Mouse (Mus musculus) liver, embryonic 15.5 days (tissue): Measurements from ENCODE around the gene Olfr64. TPM values are rescaled to one million over a fixed set of nuclear protein-coding genes. Genes with fewer than 3 reads are reported as not detected.

Source experiments
- ATAC-seq: fragments of 200-750 bp; cut with Nextera tagmentation; 2 replicates; pipeline ENCODE4 v1.8.0; 2017; ENCODE audit warnings: moderate number of reproducible peaks, mild to moderate bottlenecking, moderate library complexity; ENCODE audit not compliant: insufficient read depth
- H3K27ac ChIP-seq: fragments of 300-500 bp; sonication (generic); replicated peaks from 2 replicates; pipeline ENCODE4 v1.5.1; 2015; ENCODE audit warnings: mild to moderate bottlenecking, inconsistent platforms
- H3K27me3 ChIP-seq: fragments of 300-500 bp; sonication (generic); 2 replicates; pipeline ENCODE4 v1.6.1; 2015; ENCODE audit warnings: mild to moderate bottlenecking, inconsistent platforms
- H3K36me3 ChIP-seq: fragments of 300-500 bp; sonication (generic); replicated peaks from 2 replicates; pipeline ENCODE4 v1.6.1; 2015; ENCODE audit warnings: moderate library complexity, mild to moderate bottlenecking, inconsistent platforms
- H3K4me1 ChIP-seq: fragments of 300-500 bp; sonication (generic); replicated peaks from 2 replicates; pipeline ENCODE4 v1.6.1; 2015; ENCODE audit warnings: inconsistent platforms
- H3K4me2 ChIP-seq: fragments of 300-500 bp; sonication (generic); 2 replicates; pipeline ENCODE4 v1.6.1; 2015; ENCODE audit warnings: moderate library complexity, mild to moderate bottlenecking, inconsistent platforms
- H3K4me3 ChIP-seq: fragments of 300-500 bp; sonication (generic); replicated peaks from 2 replicates; pipeline ENCODE4 v1.5.1; 2015; ENCODE audit warnings: mild to moderate bottlenecking, inconsistent platforms
- H3K9ac ChIP-seq: fragments of 300-500 bp; sonication (generic); 2 replicates; pipeline ENCODE4 v1.6.1; 2015; ENCODE audit warnings: moderate library complexity, mild to moderate bottlenecking, inconsistent platforms
- H3K9me3 ChIP-seq: fragments of 300-500 bp; sonication (generic); replicated peaks from 2 replicates; pipeline ENCODE4 v1.6.1; 2016; ENCODE audit warnings: inconsistent platforms
- WGBS: fragments of 180-500 bp; shearing (Covaris S2); methylation state at CpG from one replicate; pipeline ENCODE4 v1.1.7; 2015; ENCODE audit warnings: mixed read lengths; ENCODE audit not compliant: insufficient replicate concordance; 5-methylcytosine and 5-hydroxymethylcytosine counted together
- polyA plus RNA-seq: library from polyadenylated mRNA; unstranded; fragments of >200 nt; fragmentation: Nextera tagmentation; extraction: Ambion mirVana; gene quantifications from 2 replicates; pipeline ENCODE4 v1.2.1, GENCODE M21; 2015

The Olfr64 gene
- polyA plus RNA-seq, 1 experiment from 2014 or later: not detected

DNA sequence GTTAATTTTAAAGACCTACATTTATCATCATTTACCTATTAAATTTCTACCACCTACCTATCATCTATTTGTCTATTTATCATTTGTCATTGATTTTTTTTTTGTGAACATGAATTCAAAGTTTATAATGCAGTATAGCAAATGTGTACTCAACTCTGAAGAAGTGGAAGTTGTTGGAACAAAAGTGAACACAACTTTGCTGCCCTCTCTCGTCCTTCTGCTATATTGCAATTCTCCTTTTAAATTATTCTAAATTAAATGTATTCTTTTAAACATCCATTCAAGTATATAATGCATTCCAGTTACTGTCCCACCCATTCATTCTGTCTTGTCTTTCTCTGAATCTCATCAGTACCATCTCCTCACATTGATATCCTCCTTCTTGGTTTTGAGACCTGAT, 21.2 kb downstream of the Olfr64 start:
- H3K4me2 ChIP-seq: peak overlapping the region; percentile 48
- H3K9ac ChIP-seq: peak overlapping the region; percentile 48
- peaks cover 60% of the 10 kb centered on the region for H3K4me1 ChIP-seq
- no peaks in the 10 kb centered on the region for H3K27me3 ChIP-seq
- H3K27ac ChIP-seq: peak overlapping the region; percentile 92
- H3K4me3 ChIP-seq: no peak overlapping the region
- no peaks in the 10 kb centered on the region for H3K36me3 ChIP-seq
- WGBS: 0% methylated on average over 1 of the region's 1 CpGs
- no peak for ATAC-seq
- H3K9me3 ChIP-seq: no peaks in the 10 kb centered on the region

DNA sequence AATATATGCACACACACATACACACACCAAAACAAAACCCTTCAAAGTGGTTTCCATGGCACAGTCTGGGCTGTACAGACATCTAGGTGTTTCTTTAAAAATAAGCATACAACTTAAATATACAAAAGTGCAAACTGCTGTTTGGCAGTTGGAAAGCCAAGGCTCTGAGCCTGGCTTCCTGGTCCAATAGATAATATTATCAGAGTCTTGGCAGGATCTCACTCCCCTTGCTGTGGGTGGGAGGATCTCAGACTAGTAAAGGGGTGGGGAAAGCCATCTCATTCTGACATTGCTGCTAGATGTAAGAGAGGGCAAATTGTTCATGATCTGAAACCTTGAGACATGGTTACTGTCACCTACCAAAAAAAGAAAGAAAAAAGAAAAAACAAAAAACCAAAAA, 23.6 kb downstream of the Olfr64 start:
- no peaks in the 10 kb centered on the region for H3K27me3 ChIP-seq
- no peaks in the 10 kb centered on the region for H3K36me3 ChIP-seq
- H3K9ac ChIP-seq: peak overlapping the region; percentile 68
- H3K4me3 ChIP-seq: peak overlapping the region; percentile 32; the same call in 1 of the 2 replicates
- ATAC-seq: peak; percentile 87
- no peaks in the 10 kb centered on the region for H3K9me3 ChIP-seq
- H3K4me1 ChIP-seq: peaks cover 58% of the 10 kb centered on the region
- H3K27ac ChIP-seq: peak overlapping the region; percentile 99
- peak overlapping the region; percentile 59 for H3K4me2 ChIP-seq

DNA sequence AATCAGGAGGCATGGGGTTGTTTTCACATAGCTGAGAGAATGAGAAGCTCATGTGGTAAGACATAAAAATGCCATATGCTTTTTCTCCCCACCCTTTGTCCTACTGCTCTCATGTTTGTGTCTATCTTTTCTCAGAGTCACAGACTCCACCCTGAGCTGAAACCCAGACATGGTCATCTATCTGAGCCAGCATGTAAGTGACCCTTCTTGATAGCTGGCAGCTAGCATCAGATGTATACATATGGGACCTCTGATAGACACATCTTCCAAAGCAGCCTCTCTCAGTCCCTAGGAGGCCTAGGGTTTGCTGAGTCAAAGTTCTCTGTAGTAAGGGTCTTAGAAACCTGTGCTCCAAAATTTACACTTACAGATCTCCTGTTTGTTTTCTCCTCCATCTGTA, 28.6 kb downstream of the Olfr64 start:
- Histone ChIP-seq H3K27ac (peak overlapping the region; percentile 96), H3K4me3 (peak overlapping the region; percentile 23)

GRCm38 (mm10) chr7:103861531-103861930, 32.8 kb downstream of the Olfr64 start:
- WGBS: 44% methylated on average over 3 of the region's 3 CpGs
- Histone ChIP-seq H3K27ac (peak overlapping the region; percentile 95), H3K4me2 (peak overlapping the region; percentile 47), H3K9me3 (no peaks in the 10 kb centered on the region), H3K27me3 (no peaks in the 10 kb centered on the region), H3K4me3 (no peak overlapping the region), H3K36me3 (no peaks in the 10 kb centered on the region), H3K9ac (peak overlapping the region; percentile 61), H3K4me1 (peaks cover 62% of the 10 kb centered on the region)
- ATAC-seq: no peak

More for the DNA sequence above, 28.6 kb downstream of the Olfr64 start:
- Histone ChIP-seq H3K9ac (peak overlapping the region; percentile 53), H3K36me3 (no peaks in the 10 kb centered on the region), H3K27me3 (no peaks in the 10 kb centered on the region), H3K4me2 (peak overlapping the region; percentile 44), H3K9me3 (no peaks in the 10 kb centered on the region), H3K4me1 (peaks cover 69% of the 10 kb centered on the region)
- peak; percentile 89 for ATAC-seq

GRCm38 (mm10) chr7:103860855-103861254, 33.4 kb downstream of the Olfr64 start:
- no peaks in the 10 kb centered on the region for H3K9me3 ChIP-seq
- peaks cover 57% of the 10 kb centered on the region for H3K4me1 ChIP-seq
- H3K27ac ChIP-seq: peak overlapping the region; percentile 95
- peak; percentile 81 for ATAC-seq
- H3K27me3 ChIP-seq: no peaks in the 10 kb centered on the region
- peak overlapping the region; percentile 47 for H3K4me2 ChIP-seq
- peak overlapping the region; percentile 46 for H3K9ac ChIP-seq
- 0% methylated on average over 1 of the region's 1 CpGs for WGBS
- no peak overlapping the region for H3K4me3 ChIP-seq
- no peaks in the 10 kb centered on the region for H3K36me3 ChIP-seq

DNA sequence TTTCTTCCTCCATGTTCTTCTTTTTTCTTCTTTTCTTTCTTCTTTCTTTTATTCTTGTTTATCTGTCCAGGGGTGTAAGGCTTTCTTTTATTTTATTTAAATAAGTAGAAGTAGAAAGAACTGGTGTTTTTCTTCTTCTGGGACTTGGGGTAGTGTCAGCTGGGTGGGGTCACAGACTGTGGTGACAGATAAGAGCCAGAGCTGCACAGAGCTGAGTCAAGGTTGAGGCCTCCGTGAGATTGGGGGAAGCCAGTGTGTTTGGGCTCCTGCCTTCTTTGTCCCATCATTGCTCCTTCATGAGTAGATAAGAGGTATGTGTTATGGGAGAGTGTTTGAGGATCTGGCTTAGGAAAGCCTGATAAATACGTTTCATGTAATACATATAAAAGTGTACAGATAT, 35.2 kb downstream of the Olfr64 start:
- peaks cover 60% of the 10 kb centered on the region for H3K4me1 ChIP-seq
- 8% methylated on average over 2 of the region's 2 CpGs for WGBS
- ATAC-seq: peak; percentile 88
- no peak overlapping the region for H3K4me3 ChIP-seq
- peak overlapping the region; percentile 37 for H3K9ac ChIP-seq
- peak overlapping the region; percentile 51 for H3K4me2 ChIP-seq
- H3K36me3 ChIP-seq: no peaks in the 10 kb centered on the region
- no peaks in the 10 kb centered on the region for H3K27me3 ChIP-seq
- peak overlapping the region; percentile 95 for H3K27ac ChIP-seq
- no peaks in the 10 kb centered on the region for H3K9me3 ChIP-seq

DNA sequence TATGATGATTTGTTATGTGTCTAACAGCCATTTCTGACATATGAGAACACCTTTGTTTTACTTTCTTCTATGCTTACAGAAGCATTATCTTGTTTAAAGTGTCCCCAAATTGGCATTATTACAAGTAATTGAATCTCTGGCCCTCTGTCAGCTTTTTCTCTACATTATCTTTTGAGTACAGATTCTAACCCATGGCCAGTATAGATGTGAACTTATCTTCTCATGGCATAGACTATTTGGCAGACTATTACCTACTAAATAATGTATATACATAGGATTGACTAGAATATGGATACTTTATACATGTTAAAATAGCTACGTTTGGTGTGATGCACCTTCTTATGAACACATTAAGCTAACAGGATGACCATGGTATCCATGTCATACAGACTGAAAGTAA, 39.6 kb downstream of the Olfr64 start:
- 0 out of 2 replicates have a peak, but pooled peaks have one; percentile 7 for ATAC-seq
- WGBS: 29% methylated on average over 1 of the region's 1 CpGs
- H3K27me3 ChIP-seq: no peaks in the 10 kb centered on the region
- no peak overlapping the region for H3K9ac ChIP-seq
- H3K4me2 ChIP-seq: no peak overlapping the region
- H3K9me3 ChIP-seq: no peaks in the 10 kb centered on the region
- peak overlapping the region; percentile 71 for H3K27ac ChIP-seq
- H3K4me1 ChIP-seq: peaks cover 48% of the 10 kb centered on the region
- no peaks in the 10 kb centered on the region for H3K36me3 ChIP-seq
- H3K4me3 ChIP-seq: no peak overlapping the region

- H3K9ac ChIP-seq: no peak within 1 kb of the TSS
- 47% methylated on average over 2 of the region's 2 CpGs for WGBS
- no peak within 1 kb of the TSS for H3K4me2 ChIP-seq
- H3K4me1 ChIP-seq: peaks cover 46% of the 10 kb centered on the region
- no peaks in the 10 kb centered on the region for H3K27me3 ChIP-seq
- H3K27ac ChIP-seq: peak within 1 kb of the TSS; percentile 71
- H3K4me3 ChIP-seq: no peak within 1 kb of the TSS
- no peak for ATAC-seq
- H3K36me3 ChIP-seq: no peaks in the 10 kb centered on the region
- H3K9me3 ChIP-seq: no peaks in the 10 kb centered on the region
Observed at GRCm38 (mm10) chr7:103853090-103853489, 41.2 kb downstream of the Olfr64 start, which contains the start of gene Hbb-y. TSS of gene Hbb-y (minus strand) at chr7:103853216.

DNA sequence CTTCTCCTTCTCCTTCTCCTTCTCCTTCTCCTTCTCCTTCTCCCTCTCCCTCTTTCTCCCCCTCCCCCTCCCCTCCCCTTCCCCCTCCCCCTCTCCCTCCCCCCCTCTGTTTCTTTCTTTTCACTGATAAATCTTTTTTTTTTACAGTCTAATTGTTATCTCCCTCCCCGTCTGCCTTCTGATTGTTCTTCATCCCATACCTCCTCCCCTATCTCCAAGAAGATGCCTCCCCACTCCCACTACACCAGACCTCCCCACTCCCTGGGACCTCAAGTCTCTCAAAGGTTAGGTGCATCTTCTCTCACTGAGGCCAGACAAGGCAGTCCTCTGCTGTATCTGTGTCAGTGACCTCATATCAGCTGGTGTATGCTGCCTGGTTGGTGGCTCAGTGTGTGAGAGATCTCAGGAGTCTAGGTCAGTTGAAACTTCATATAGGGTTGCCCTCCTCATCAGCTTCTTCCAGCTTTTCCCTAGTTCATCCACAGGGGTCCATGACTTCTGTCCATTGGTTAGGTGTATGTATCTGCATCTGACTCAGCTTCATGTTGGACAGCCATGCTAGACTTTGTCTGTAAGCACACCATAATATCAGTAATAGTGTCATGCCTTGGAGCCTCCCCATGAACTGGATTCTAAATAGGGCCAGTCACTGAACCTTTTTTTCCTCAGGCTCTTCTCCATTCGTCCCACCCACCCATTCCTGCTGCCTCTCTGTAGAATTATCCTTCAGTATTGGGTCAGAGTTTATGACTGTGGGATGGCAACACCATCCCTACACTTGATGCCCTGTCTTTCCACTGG, 49.6 kb downstream of the Olfr64 start:
- ATAC-seq: peak; percentile 74
- peaks cover 38% of the 10 kb centered on the region for H3K4me1 ChIP-seq

DNA sequence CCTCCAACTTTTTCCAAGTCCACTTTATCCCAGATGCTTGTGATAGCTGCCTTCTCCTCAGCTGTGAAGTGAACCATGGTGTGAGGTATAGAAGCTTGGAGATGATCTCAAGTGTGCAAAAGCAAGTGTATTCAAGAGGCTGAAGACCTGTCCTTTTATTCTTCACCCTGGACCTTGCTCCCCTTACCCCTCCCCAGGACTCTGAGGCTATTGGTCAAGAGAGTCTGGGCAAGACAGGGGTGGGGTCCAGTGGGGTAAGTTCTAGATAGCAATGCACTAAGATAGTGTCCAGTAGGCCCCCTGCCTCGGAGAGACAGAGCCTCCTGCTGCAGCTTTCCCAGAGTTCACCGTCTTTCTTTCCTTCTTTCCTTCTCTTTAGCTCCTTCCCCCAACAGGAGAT, 51.3 kb downstream of the Olfr64 start, which contains the start of gene Hbb-bh1:
Hbb-bh1 (minus strand) TSS at position 131 of the 400 bp plus-strand sequence.
- ATAC-seq: no peak
- no peak within 1 kb of the TSS for H3K9ac ChIP-seq
- H3K27ac ChIP-seq: peak within 1 kb of the TSS; percentile 49; the same call in 1 of the 2 replicates
- H3K4me2 ChIP-seq: no peak within 1 kb of the TSS
- H3K4me3 ChIP-seq: no peak within 1 kb of the TSS
- no peaks in the 10 kb centered on the region for H3K36me3 ChIP-seq
- H3K4me1 ChIP-seq: peaks cover 31% of the 10 kb centered on the region
- H3K27me3 ChIP-seq: no peaks in the 10 kb centered on the region
- no peaks in the 10 kb centered on the region for H3K9me3 ChIP-seq
- 58% methylated on average over 2 of the region's 2 CpGs for WGBS

More for the DNA sequence above, 49.6 kb downstream of the Olfr64 start:
- Histone ChIP-seq H3K4me3 (no peak overlapping the region), H3K27me3 (no peaks in the 10 kb centered on the region), H3K4me2 (peak overlapping the region; percentile 30), H3K9me3 (no peaks in the 10 kb centered on the region), H3K9ac (peak overlapping the region; percentile 24; the same call in 1 of the 2 replicates), H3K27ac (peak overlapping the region; percentile 72), H3K36me3 (no peaks in the 10 kb centered on the region)
- 12% methylated on average over 1 of the region's 2 CpGs for WGBS

GRCm38 (mm10) chr7:103840268-103840667, 54.0 kb downstream of the Olfr64 start, which contains the start of gene Hbb-bh2:
TSS of gene Hbb-bh2 (minus strand) at chr7:103840520.
- H3K4me3 ChIP-seq: no peak within 1 kb of the TSS
- peak; percentile 20; the same call in 1 of the 2 replicates for ATAC-seq
- WGBS: 60% methylated on average over 3 of the region's 3 CpGs
- peaks cover 29% of the 10 kb centered on the region for H3K4me1 ChIP-seq
- H3K27ac ChIP-seq: peak within 1 kb of the TSS; percentile 67
- peak within 1 kb of the TSS; percentile 19; the same call in 1 of the 2 replicates for H3K9ac ChIP-seq
- H3K4me2 ChIP-seq: no peak within 1 kb of the TSS
- no peaks in the 10 kb centered on the region for H3K27me3 ChIP-seq
- H3K36me3 ChIP-seq: no peaks in the 10 kb centered on the region
- no peaks in the 10 kb centered on the region for H3K9me3 ChIP-seq
